9 mouse cellular contexts compared by ENCODE assay signal in the genomic region with DNA sequence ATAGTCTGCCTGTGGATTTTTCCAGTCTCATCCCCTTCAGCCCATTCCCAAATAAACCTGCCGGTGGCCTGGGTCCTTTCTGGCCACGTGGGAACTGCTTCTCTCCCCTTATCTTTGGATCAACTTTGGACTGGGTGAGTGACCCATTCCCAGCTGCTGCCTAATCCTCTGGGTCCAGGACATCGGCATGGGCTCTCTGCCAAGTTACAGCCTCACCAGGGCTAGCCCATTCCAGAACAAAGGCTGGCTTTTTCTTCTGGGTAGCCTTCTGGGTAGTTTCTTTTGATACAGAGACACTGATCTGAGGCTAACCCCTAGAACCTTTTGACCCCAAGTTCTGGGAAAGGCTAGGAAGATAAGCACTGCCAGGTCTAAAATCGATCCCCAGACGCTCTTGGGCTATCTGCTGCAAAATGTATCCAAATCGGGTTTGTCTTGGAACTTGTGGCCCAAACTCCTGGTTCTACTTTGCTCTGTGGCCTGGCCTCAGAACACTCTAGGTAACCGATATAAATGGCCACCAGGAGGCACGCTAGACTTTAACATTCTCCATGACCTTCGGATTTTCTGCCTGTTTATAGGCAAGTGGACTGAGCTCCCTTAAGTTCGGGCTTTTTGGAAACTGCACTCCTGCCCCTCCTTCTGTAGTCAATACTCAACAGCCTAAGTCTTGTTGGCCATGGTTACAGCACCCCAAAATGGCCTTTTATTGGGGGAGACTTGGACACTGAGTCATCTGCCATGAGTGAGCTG. TPM values are rescaled to one million over a fixed set of nuclear protein-coding genes. Genes with fewer than 3 reads are reported as not detected.
DNase-seq lines count a peak whose midpoint lies in the region; ATAC-seq and TF ChIP-seq lines count a peak whose summit lies in the region.
"Had no signal": no experiment of that assay in that cellular context is flagged by ENCODE, and none has a peak within 500 bp of the region (broad histone marks: within the 10 kb centered on the region; RNA-seq: fewer than 3 reads in every experiment).

No protein-coding gene starts in this region.

- no peak for ATAC-seq in lung, postnatal 0 days

- DNase-seq in cerebellum, postnatal 10 days: peak; percentile 45 to 57
- DNase-seq in cerebellum, adult 11 months: no peak
- no peak for DNase-seq in lung, postnatal 0 days (ENCODE audit: low spot score)
- DNase-seq in lung, postnatal 10 days: no peak
- peak; percentile 57 for DNase-seq in embryo, embryonic 10.5 days (ENCODE audit: low spot score)
- DNase-seq in retina, postnatal 1 day: peak; percentile 29
- DNase-seq in cerebellum, adult 9-11 months: no peak
- DNase-seq in left cerebral cortex, adult 9 months (ENCODE audit: low spot score in 2 of 2): no peak

- H3K27ac ChIP-seq in lung, postnatal 0 days (ENCODE audit: low read length): no peak overlapping the region
- H3K27ac ChIP-seq: hindbrain, embryonic 10.5 days had no signal

- peak; percentile 54 for TF ChIP-seq CTCF in lung, postnatal 0 days (IDR thresholded peaks at IDR 0.05)

- H3K4me1 ChIP-seq in lung, postnatal 0 days (ENCODE audit: insufficient read depth, low read depth, low read length): no peaks in the 10 kb centered on the region
- H3K4me1 ChIP-seq: hindbrain, embryonic 10.5 days had no signal

- H3K9me3 ChIP-seq in lung, postnatal 0 days (ENCODE audit: low read length): no peaks in the 10 kb centered on the region
- H3K9me3 ChIP-seq: hindbrain, embryonic 10.5 days had no signal

- no peaks in the 10 kb centered on the region for H3K36me3 ChIP-seq in lung, postnatal 0 days (ENCODE audit: insufficient read depth, low read length)
- H3K36me3 ChIP-seq: hindbrain, embryonic 10.5 days had no signal

- no peak overlapping the region for H3K4me3 ChIP-seq in lung, postnatal 0 days (ENCODE audit: low read depth, low read length)
- H3K4me3 ChIP-seq: hindbrain, embryonic 10.5 days had no signal

- no peaks in the 10 kb centered on the region for H3K27me3 ChIP-seq in lung, postnatal 0 days (replicated peaks; ENCODE audit: insufficient read depth, low read length)

- no peak overlapping the region for H3K4me2 ChIP-seq in lung, postnatal 0 days (replicated peaks; ENCODE audit: low read depth, low read length)

- no peak overlapping the region for H3K9ac ChIP-seq in lung, postnatal 0 days (replicated peaks; ENCODE audit: low read depth)

- WGBS in lung, postnatal 0 days: 50% methylated on average over 10 of the region's 10 CpGs

- no peak for TF ChIP-seq EP300 in lung, postnatal 0 days (IDR thresholded peaks at IDR 0.05)

RNA-seq across cellular contexts. Expression of a gene that starts 9.8 kb away (rescaled TPM):
- polyA plus RNA-seq in lung, postnatal 0 days (2015; fragmentation: Nextera tagmentation; extraction: Ambion mirVana): 3.6 and 4.5 TPM in 2 replicates

Comparison
In these comparisons a context has a peak if more than half of its experiments do, and no peak if none do; other contexts are left out.
1. DNase-seq: peak in cerebellum, postnatal 10 days (2 of 2), embryo, embryonic 10.5 days (single experiment) and retina, postnatal 1 day (single experiment); none in cerebellum, adult 11 months (single experiment), lung, postnatal 0 days (single experiment), lung, postnatal 10 days (single experiment), cerebellum, adult 9-11 months (single experiment) and left cerebral cortex, adult 9 months (0 of 2).